Mouse (Mus musculus) thymus, postnatal 10 days (tissue): ENCODE results near the gene A030014E15Rik.
"Not testable (repeated sequence)": the region's sequence is repeated elsewhere in the genome, so short reads cannot be mapped to it uniquely, and the experiment has no call there.

ENCODE experiments used
- DNase-seq, 2 experiments: peaks; one replicate each; pipeline ENCODE4 v3.0.0; 2021; ENCODE audit warnings: low spot score in 2 of 2

A030014E15Rik gene

DNA sequence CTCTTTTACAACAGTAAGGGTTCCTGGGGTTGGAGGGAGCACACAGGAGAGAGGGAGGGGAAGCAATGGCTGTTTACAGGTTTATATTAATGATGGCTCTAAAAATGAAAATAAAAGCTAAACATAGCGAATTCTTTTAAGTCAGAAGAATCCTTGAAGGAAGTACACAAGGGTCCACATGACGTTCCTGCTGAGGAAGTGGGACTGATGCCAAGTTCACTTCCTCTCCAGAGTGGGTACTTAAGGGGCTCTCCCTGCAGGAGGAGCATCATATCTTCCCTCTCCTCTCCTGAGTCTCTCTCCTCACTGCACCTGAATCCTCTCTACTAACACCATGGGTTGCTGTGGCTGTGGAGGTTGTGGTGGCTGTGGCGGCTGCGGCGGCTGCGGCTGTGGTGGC lies at the start of gene A030014E15Rik:
Gene A030014E15Rik, plus strand, starts transcription at position 268 of the 400 bp plus-strand sequence.
- DNase-seq: no peak

GRCm38 (mm10) chr1:82879172-82879571 lies 45.5 kb upstream of the A030014E15Rik start:
- DNase-seq: no peak

DNA sequence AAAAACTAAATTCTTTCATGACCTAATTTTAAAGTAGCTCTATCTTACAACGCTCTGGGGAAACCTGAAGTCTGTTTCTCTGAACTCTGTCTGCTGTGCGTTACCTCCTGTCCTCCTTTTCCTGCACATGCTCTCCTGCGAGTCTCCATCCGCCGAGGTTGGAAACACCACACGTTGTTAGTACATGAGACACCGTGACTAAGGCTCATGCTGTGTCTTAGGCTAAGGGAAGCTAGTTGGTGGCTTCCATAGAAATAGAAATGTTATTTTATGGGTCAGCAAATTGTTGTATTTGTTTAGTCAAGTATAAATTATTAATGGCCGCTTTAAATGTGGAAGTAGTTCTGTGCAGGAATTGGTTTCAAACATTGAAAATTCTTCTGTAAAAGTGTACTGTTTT lies 44.5 kb upstream of the A030014E15Rik start:
- DNase-seq: no peak

- no peak for DNase-seq
Measured at GRCm38 (mm10) chr1:82893269-82893668, 31.4 kb upstream of the A030014E15Rik start.

GRCm38 (mm10) chr1:82900567-82900966 lies 24.1 kb upstream of the A030014E15Rik start:
- peak; percentile 11 to 26 for DNase-seq

GRCm38 (mm10) chr1:82901201-82901600 lies 23.5 kb upstream of the A030014E15Rik start:
- no peak for DNase-seq

DNA sequence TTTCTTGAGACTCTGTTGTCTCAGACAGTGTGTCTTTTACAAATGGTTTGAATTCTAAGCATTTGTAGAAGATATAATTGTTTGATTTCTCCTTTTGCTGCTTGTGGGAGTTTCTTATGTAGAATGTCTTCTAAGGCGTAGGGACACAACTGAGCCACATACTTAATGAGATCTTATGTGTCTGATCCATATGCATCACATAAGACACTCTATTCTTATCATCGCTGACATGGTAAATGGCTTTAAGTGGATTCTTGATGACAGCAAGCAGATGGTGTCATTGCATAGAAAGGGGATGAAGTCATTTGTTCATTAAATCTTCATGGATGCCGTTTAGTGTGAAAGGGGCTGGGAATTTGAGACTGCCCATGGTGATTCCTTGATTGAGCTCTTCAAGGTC lies 18.8 kb upstream of the A030014E15Rik start:
- no peak for DNase-seq

DNA sequence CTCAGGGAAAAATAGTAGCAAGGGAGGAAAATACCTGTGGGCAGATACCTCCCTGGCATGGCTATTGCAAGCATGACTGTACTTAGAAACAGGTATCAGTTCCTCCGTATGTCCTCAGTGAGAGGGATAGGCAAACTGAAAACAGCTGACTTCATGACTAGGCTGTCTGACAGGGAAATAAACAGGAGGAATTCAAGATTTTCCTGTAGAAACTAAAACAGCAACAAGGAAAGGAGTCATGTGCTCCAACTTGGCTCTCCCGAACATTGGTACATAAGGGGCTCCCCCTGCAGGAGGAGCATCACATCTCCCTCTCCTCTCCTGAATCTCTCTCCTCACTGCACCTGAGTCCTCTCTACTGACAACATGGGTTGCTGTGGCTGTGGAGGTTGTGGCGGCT lies 11.7 kb upstream of the A030014E15Rik start, which contains the start of gene A030005L19Rik:
Gene A030005L19Rik, plus strand, starts transcription at position 301 of the 400 bp plus-strand sequence.
- no peak for DNase-seq

DNA sequence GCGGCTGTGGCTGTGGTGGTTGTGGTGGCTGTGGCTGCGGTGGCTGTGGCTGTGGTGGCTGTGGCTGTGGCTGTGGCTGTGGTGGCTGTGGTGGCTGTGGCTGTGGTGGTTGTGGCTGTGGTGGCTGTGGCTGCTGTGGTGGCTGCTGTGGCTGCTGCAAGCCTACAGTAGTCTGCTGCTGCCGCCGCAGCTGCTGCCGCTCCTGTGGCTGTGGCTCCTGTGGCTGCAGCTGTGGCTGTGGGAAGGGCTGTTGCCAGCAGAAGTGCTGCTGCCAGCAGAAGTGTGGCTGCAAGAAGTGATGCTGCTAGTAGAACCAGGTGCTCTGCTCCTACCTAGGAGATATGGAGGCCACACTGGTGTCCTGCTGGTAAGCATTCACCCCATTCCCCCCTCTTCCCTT lies 11.3 kb upstream of the A030014E15Rik start:
- DNase-seq: not testable (repeated sequence)

- DNase-seq: not testable (repeated sequence)
Measured at GRCm38 (mm10) chr1:82930558-82930957, 5.8 kb downstream of the A030014E15Rik start.

DNA sequence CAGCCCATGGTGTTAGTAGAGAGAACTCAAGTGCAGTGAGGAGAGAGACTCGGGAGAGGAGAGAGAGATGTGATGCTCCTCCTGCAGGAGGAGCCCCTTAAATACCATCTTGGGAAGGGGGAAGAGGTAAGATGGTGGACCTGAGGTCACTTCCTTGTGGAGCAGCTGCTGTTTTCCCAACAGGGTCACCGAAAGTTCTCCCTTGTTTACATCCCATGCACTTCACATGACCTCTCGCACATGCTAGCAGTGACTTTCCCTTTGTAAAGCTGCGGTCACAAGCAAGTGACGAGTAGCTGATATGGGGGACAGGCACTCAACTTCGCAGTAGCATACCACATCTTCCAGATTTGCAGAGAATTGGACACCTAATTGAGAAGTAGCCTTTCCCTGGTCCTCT lies 6.6 kb downstream of the A030014E15Rik start, which contains the start of gene Gm6217:
Gene Gm6217, minus strand, starts transcription at position 74 of the 400 bp plus-strand sequence.
- DNase-seq: not testable (repeated sequence)

DNA sequence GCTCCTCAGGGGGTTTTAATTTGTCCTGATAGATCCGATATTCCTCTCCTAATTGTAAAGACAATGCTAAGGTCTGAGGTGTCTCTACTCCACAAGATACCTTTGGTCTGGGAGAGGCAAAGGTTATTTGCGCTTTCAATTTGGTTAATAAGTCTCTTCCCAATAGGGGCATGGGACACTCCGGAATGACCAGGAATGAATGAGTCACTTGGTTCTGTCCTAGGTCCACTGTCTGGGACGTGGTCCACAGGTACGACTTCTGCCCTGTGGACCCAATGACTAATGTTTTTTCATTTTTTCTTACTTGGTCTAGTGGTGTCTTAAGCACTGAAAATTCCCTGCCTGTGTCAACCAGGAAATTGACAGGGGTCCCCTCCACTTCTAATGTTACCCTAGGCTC lies 13.9 kb downstream of the A030014E15Rik start:
- no peak for DNase-seq

GRCm38 (mm10) chr1:82942505-82942904 lies 17.8 kb downstream of the A030014E15Rik start:
- not testable (repeated sequence) for DNase-seq

DNA sequence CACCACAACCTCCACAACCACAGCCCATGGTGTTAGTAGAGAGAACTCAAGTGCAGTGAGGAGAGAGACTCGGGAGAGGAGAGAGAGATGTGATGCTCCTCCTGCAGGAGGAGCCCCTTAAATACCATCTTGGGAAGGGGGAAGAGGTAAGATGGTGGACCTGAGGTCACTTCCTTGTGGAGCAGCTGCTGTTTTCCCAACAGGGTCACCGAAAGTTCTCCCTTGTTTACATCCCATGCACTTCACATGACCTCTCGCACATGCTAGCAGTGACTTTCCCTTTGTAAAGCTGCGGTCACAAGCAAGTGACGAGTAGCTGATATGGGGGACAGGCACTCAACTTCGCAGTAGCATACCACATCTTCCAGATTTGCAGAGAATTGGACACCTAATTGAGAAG lies 18.6 kb downstream of the A030014E15Rik start, which contains the start of gene A030003K21Rik:
Gene A030003K21Rik, minus strand, starts transcription at position 94 of the 400 bp plus-strand sequence.
- DNase-seq: not testable (repeated sequence)

- not testable (repeated sequence) for DNase-seq
Measured at GRCm38 (mm10) chr1:82946029-82946428, 21.3 kb downstream of the A030014E15Rik start.

DNA sequence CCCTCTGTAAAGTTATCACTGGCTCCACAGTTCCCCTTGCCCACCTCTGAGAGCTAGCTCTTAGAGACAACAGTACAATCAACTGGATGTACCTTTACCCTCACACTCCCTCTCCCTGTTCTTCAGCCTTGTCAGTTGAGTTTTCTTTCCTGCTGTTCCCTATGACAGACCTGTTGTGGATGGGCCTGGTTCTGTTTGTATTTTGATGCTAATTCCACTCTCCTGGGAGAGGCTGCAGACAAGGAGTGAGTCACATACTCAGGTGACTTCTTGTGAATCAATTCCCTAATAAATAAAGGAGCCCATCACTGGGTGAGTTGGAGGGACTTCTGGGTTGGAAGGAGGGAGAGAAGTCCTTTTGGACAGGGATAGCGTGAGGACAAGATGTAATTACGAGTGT lies 23.9 kb downstream of the A030014E15Rik start:
- DNase-seq: no peak

DNA sequence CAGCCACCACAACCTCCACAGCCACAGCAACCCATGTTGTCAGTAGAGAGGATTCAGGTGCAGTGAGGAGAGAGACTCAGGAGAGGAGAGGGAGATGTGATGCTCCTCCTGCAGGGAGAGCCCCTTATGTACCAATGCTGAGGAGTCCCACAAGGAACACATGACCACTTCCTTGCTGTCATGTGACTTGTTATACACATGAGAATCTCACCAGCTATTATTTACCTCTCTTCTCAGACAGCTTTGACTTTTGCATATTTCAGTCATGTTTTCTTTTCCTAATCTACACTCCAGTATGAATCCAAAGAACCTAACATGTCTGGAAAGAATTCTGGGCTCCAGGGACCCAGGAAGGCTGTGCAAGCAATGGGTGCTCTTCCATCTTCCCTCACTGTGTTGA lies 31.2 kb downstream of the A030014E15Rik start, which contains the start of gene Gm7544:
Gene Gm7544, minus strand, starts transcription at position 101 of the 400 bp plus-strand sequence.
- not testable (repeated sequence) for DNase-seq

- DNase-seq: no peak
Measured at GRCm38 (mm10) chr1:82959870-82960385, 35.2 kb downstream of the A030014E15Rik start, which contains the start of gene Gm47955. Gene Gm47955, plus strand, starts transcription at chr1:82960286.

DNA sequence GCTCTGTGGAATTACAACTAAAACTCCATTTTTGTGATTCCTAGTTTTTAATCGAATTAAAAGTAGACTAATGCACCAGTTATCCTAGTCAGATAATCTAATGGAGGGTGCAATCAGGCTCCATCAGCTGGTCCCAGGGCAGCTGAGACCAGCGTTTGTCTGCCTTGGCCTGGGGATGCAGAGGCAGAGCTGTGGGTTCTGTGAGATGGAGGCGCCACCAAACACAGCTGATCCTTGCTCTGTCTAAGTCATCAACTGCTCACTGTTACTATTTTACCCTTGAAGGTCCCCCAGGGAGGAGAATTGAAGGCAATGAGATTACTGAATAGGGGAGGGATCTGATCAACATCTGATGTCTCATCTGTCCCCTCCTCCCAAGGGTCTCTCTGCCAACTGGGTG lies 41.7 kb downstream of the A030014E15Rik start:
- no peak for DNase-seq

- DNase-seq: no peak
Measured at GRCm38 (mm10) chr1:82972046-82972445, 47.3 kb downstream of the A030014E15Rik start.

DNA sequence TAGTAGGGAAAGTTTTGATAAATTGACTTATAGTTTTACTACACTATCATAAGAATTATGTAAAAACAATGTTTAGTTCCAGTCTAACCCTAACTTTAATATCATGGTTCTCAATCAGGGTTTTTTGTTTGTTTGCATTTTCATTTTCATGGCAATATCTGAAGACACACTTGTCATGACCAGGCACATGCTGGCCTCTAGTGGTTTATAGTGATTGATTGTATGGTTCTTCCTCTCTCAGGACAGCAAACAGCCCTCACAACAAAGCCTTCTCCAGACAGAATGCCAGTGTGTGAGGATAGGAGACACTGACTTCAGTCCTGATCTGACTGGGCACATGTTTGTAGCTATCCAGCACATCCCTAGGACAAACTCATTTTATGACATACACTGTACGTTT lies 48.5 kb downstream of the A030014E15Rik start:
- DNase-seq: no peak

- DNase-seq: peak; percentile 9 to 12
Measured at GRCm38 (mm10) chr1:82973901-82974300, 49.2 kb downstream of the A030014E15Rik start.

DNA sequence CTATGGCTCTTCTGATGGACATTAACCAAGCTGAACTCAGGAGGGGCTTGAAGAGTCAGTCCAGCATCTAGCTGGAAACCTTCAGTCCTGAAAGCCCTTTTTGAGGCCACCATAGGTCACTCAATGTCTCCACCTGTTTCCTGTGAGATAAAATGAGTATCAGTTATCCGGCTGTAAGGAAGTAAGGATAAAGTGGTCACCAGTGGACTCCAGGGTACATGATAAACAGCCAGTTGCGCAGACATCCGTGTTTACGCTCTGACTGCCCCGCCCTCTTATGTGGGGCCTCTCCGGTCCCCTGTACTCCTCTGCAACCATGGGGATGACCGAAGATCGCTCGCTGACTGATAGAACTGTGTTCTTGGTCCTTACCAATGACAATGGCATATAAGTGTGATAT lies 49.6 kb downstream of the A030014E15Rik start:
- DNase-seq: no peak
